Mouse (Mus musculus) forebrain, postnatal 0 days (tissue): Measurements from ENCODE around the gene Sh3bgrl3. TPM values are rescaled to one million over a fixed set of nuclear protein-coding genes. Genes with fewer than 3 reads are reported as not detected.
"Not testable (repeated sequence)": the region's sequence is repeated elsewhere in the genome, so short reads cannot be mapped to it uniquely, and the experiment has no call there.

Source experiments
- ATAC-seq: fragments of 200-750 bp; cut with Nextera tagmentation; 2 replicates; pipeline ENCODE4 v1.8.0; 2017; ENCODE audit warnings: mild to moderate bottlenecking, moderate library complexity
- DNase-seq: peaks from one replicate; pipeline ENCODE4 v3.0.0-alpha.2; 2015
- H3K27ac ChIP-seq: fragments of 300-500 bp; sonication (generic); 2 replicates; pipeline ENCODE4 v1.5.1; 2014; ENCODE audit warnings: low read depth, mild to moderate bottlenecking, antibody characterized with exemption, low read length, moderate library complexity, mixed read lengths
- H3K27me3 ChIP-seq: fragments of 300-500 bp; sonication (generic); 2 replicates; pipeline ENCODE4 v1.6.1; 2014; ENCODE audit warnings: mild to moderate bottlenecking, low read length, mixed read lengths; ENCODE audit not compliant: insufficient read depth
- H3K36me3 ChIP-seq: fragments of 300-500 bp; sonication (generic); 2 replicates; pipeline ENCODE4 v1.6.1; 2014; ENCODE audit warnings: mild to moderate bottlenecking, moderate library complexity; ENCODE audit not compliant: insufficient read depth
- H3K4me1 ChIP-seq: fragments of 300-500 bp; sonication (generic); 2 replicates; pipeline ENCODE4 v1.6.1; 2014; ENCODE audit warnings: antibody characterized with exemption; ENCODE audit not compliant: insufficient read depth
- H3K4me2 ChIP-seq: fragments of 300-500 bp; sonication (generic); 2 replicates; pipeline ENCODE4 v1.6.1; 2014; ENCODE audit warnings: low read depth, mild to moderate bottlenecking, moderate library complexity
- H3K4me3 ChIP-seq: fragments of 300-500 bp; sonication (generic); 2 replicates; pipeline ENCODE4 v1.5.1; 2014; ENCODE audit warnings: low read depth, low read length, mixed read lengths
- H3K9ac ChIP-seq: fragments of 300-500 bp; sonication (generic); 2 replicates; pipeline ENCODE4 v1.6.1; 2014; ENCODE audit warnings: mild to moderate bottlenecking
- H3K9me3 ChIP-seq: fragments of 300-500 bp; sonication (generic); 2 replicates; pipeline ENCODE4 v1.6.1; 2016; ENCODE audit warnings: low read length
- CTCF ChIP-seq: sonication (generic); IDR thresholded peaks from 2 replicates; pipeline ENCODE4 v1.5.1; 2016; ENCODE audit warnings: antibody characterized with exemption, control low read depth, low read depth
- WGBS: fragments of 180-500 bp; shearing (Covaris S2); extraction: QIAGEN DNeasy Blood & Tissue Kit; methylation state at CpG from one replicate; pipeline ENCODE4 v1.1.7; 2014; 5-methylcytosine and 5-hydroxymethylcytosine counted together
- polyA plus RNA-seq: library from polyadenylated mRNA; unstranded; fragments of >200 nt; fragmentation: Nextera tagmentation; extraction: Ambion mirVana; gene quantifications from 2 replicates; pipeline ENCODE4 v1.2.1, GENCODE M21; 2015
- total RNA-seq: library from RNA; depleted of rRNA; stranded (reverse); fragments of >200 nt; gene quantifications from 2 replicates; pipeline ENCODE4 v1.2.3, GENCODE M21; 2014; rRNA removed

The Sh3bgrl3 gene
- total RNA-seq (124 and 162 TPM in 2 replicates), polyA plus RNA-seq (554 and 579 TPM in 2 replicates)

DNA sequence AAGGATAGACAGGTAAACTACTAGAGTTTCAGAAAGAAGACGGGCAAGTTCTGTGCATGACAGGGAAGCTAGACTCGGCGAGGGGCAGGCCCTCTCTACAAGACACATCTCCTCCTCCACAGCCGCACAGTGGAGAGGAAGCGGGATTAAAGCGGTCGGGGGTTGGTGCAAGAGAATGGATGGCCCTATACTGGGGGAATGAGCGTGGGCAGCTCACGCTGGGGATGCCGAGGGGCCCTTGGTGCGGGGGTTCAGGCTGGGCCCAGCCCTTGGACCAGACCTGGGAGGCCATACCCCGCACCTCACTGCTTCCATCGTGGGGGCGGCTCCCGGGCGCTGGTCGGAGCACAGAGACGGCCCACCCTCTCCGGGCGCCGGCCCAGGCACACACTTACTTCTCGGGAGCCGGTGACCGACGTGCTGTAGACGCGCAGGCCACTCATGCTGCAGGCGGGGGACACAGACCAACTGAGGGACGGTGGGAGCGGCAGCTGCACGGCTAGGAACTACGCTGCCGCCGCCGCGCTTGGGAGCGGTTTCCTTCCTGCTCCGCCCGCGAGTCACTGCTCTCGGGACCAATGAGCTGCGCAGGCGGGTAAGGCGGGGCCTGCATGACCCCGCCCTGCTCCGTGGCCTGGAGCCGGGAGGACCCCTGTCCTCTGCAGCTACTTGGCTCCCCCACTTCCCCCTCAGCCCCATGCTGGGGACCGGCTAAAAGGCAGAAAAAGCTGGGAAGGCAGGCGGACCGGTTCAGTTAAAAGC is at the start of gene Sh3bgrl3:
Gene Sh3bgrl3, minus strand, starts transcription at position 569 of the 762 bp plus-strand sequence.
- Histone ChIP-seq H3K9me3 (no peaks in the 10 kb centered on the region), H3K36me3 (no peaks in the 10 kb centered on the region), H3K4me3 (peak within 1 kb of the TSS; percentile 87), H3K27ac (peak within 1 kb of the TSS; percentile 82), H3K9ac (peak within 1 kb of the TSS; percentile 87), H3K27me3 (no peaks in the 10 kb centered on the region), H3K4me1 (peaks cover 15% of the 10 kb centered on the region), H3K4me2 (peak within 1 kb of the TSS; percentile 89)
- no peak for TF ChIP-seq CTCF
- under 1% methylated on average over 49 of the region's 50 CpGs for WGBS
- ATAC-seq (peak; percentile 96), DNase-seq (peak; percentile 88)

GRCm38 (mm10) chr4:134172391-134172790 is 43.8 kb upstream of the Sh3bgrl3 start:
- ATAC-seq (no peak), DNase-seq (no peak)
- 67% methylated on average over 3 of the region's 3 CpGs for WGBS

GRCm38 (mm10) chr4:134166906-134167305 is 38.3 kb upstream of the Sh3bgrl3 start:
- Histone ChIP-seq H3K9ac (no peak overlapping the region), H3K36me3 (no peaks in the 10 kb centered on the region), H3K4me2 (no peak overlapping the region), H3K4me1 (no peaks in the 10 kb centered on the region), H3K4me3 (no peak overlapping the region), H3K27ac (no peak overlapping the region), H3K9me3 (no peaks in the 10 kb centered on the region), H3K27me3 (no peaks in the 10 kb centered on the region)
- 93% methylated on average over 3 of the region's 3 CpGs for WGBS
- ATAC-seq (no peak), DNase-seq (no peak)
- no peak for TF ChIP-seq CTCF

More at GRCm38 (mm10) chr4:134172391-134172790, 43.8 kb upstream of the Sh3bgrl3 start:
- Histone ChIP-seq H3K4me2 (no peak overlapping the region), H3K9ac (no peak overlapping the region), H3K36me3 (no peaks in the 10 kb centered on the region), H3K9me3 (no peaks in the 10 kb centered on the region), H3K27me3 (no peaks in the 10 kb centered on the region), H3K27ac (no peak overlapping the region), H3K4me1 (no peaks in the 10 kb centered on the region), H3K4me3 (no peak overlapping the region)
- TF ChIP-seq CTCF, result no peak

GRCm38 (mm10) chr4:134165548-134166465 is 37.2 kb upstream of the Sh3bgrl3 start:
- no peak overlapping the region for H3K4me3 ChIP-seq
- H3K4me2 ChIP-seq, result no peak overlapping the region
- no peak overlapping the region for H3K9ac ChIP-seq
- TF ChIP-seq CTCF, result no peak
- 85% methylated on average over 3 of the region's 3 CpGs for WGBS
- ATAC-seq (no peak), DNase-seq (no peak)
- H3K36me3 ChIP-seq, result no peaks in the 10 kb centered on the region
- H3K27ac ChIP-seq, result no peak overlapping the region
- H3K4me1 ChIP-seq, result no peaks in the 10 kb centered on the region
- no peaks in the 10 kb centered on the region for H3K9me3 ChIP-seq
- H3K27me3 ChIP-seq, result no peaks in the 10 kb centered on the region

GRCm38 (mm10) chr4:134165024-134165423 is 36.4 kb upstream of the Sh3bgrl3 start:
- DNase-seq (no peak), ATAC-seq (no peak)
- H3K4me1 ChIP-seq, result no peaks in the 10 kb centered on the region
- TF ChIP-seq CTCF, result no peak
- H3K4me2 ChIP-seq, result no peak overlapping the region
- no peaks in the 10 kb centered on the region for H3K36me3 ChIP-seq
- no peaks in the 10 kb centered on the region for H3K27me3 ChIP-seq
- WGBS, result 86% methylated on average over 6 of the region's 6 CpGs
- no peak overlapping the region for H3K27ac ChIP-seq
- H3K9ac ChIP-seq, result no peak overlapping the region
- no peak overlapping the region for H3K4me3 ChIP-seq
- no peaks in the 10 kb centered on the region for H3K9me3 ChIP-seq

DNA sequence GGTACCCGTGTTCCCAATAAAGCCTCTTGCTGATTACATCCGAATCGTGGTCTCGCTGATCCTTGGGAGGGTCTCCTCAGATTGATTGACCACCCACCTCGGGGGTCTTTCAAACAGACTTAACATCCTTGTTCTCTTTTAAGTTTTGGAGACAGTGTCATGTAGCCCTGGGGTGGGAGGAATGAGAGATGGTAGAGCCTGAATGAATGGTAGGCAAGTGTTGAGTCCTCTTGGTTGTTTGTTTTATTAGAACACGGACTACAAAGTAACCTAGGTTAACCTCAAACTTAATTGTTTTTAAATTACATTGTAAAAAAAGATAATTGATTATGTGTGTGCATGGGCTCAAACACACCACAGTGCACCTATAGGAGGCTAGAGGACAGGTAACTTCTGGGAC is 36.0 kb upstream of the Sh3bgrl3 start:
- no peak overlapping the region for H3K4me2 ChIP-seq
- WGBS, result 94% methylated on average over 5 of the region's 6 CpGs

GRCm38 (mm10) chr4:134160071-134160470 is 31.5 kb upstream of the Sh3bgrl3 start:
- not testable (repeated sequence) for H3K27ac ChIP-seq, H3K9ac ChIP-seq, H3K4me1 ChIP-seq, ATAC-seq, H3K27me3 ChIP-seq, H3K9me3 ChIP-seq, H3K36me3 ChIP-seq
- DNase-seq, result peak; percentile 46
- H3K4me3 ChIP-seq, result peak overlapping the region; percentile 40
- peak overlapping the region; percentile 50 for H3K4me2 ChIP-seq
- 8% methylated on average over 30 of the region's 30 CpGs for WGBS

More for the DNA sequence above, 36.0 kb upstream of the Sh3bgrl3 start:
- Histone ChIP-seq H3K27ac (no peak overlapping the region), H3K27me3 (no peaks in the 10 kb centered on the region), H3K4me3 (no peak overlapping the region), H3K9me3 (no peaks in the 10 kb centered on the region), H3K4me1 (no peaks in the 10 kb centered on the region), H3K9ac (no peak overlapping the region), H3K36me3 (no peaks in the 10 kb centered on the region)
- ATAC-seq (no peak), DNase-seq (no peak)
- no peak for TF ChIP-seq CTCF
